Mouse (Mus musculus): Measurements from ENCODE around the gene Slc39a12.

DNA sequence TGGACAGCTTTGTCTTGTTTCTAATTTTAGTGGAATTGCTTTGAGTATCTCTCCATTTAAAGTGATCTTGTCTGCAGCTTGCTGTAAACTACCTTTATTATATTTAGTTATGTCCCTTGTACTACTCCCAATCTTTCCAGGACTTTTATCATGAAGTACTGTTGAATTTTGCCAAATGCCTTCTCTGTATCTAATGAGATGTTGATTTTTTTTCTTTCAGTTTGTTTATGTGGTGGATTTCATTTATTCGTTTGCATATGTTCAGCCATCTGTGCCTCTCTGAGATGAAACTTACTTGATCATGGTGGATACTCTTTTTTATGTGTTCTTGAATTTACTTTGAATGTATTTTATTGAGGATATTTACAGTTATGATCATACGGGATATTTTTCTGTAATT, 40.9 kb downstream of the Slc39a12 start:
- no peak for TF ChIP-seq CTCF (IDR thresholded peaks at IDR 0.05)
- TF ChIP-seq POLR2A (IDR thresholded peaks at IDR 0.05; ENCODE audit: insufficient read depth, low read depth, low read length), result no peak
- no peak for TF ChIP-seq EP300 (IDR thresholded peaks at IDR 0.05; ENCODE audit: insufficient read depth, low read depth, low read length)
